In the genomic region with DNA sequence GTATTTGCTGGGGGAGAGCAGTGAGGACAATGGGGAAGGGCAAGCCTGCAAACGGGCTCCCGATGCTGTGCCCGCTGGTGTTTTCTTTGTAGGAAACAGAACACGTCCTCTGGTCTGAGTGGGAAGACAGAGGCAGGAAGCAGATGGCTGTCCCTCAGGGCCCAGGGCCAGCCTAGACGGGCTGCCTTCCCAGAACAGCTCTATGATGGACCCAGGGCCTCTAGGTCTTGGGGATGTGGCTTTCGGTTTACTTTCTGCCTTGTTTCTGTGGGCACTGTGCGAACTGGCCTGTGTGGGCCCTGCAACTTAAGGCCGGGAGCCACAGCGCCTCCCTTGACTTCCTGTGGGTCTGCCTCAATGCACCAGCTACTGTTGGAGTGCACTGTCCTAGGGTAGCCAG, we compare ENCODE assay signal across 9 mouse cellular contexts.
DNase-seq lines count a peak whose midpoint lies in the region; ATAC-seq and TF ChIP-seq lines count a peak whose summit lies in the region.
"Had no signal": no experiment of that assay in that cellular context is flagged by ENCODE, and none has a peak within 500 bp of the region (broad histone marks: within the 10 kb centered on the region; RNA-seq: fewer than 3 reads in every experiment).

No protein-coding gene starts in this region.

- no peak for TF ChIP-seq CTCF in intestine, postnatal 0 days (IDR thresholded peaks at IDR 0.05; ENCODE audit: low read depth)

- no peak overlapping the region for H3K9ac ChIP-seq in intestine, embryonic 14.5 days (ENCODE audit: low read length)
- no peak overlapping the region for H3K9ac ChIP-seq in intestine, postnatal 0 days (ENCODE audit: low read depth, low read length)
- H3K9ac ChIP-seq in kidney, embryonic 14.5 days (ENCODE audit: low read depth, low read length): no peak overlapping the region

- H3K4me2 ChIP-seq in intestine, embryonic 14.5 days (ENCODE audit: low read length): no peak overlapping the region
- no peak overlapping the region for H3K4me2 ChIP-seq in intestine, postnatal 0 days (replicated peaks; ENCODE audit: low read depth)
- H3K4me2 ChIP-seq in kidney, embryonic 14.5 days (replicated peaks; ENCODE audit: low read depth, low read length): no peak overlapping the region

- H3K27me3 ChIP-seq in intestine, embryonic 14.5 days (replicated peaks; ENCODE audit: control insufficient read depth, insufficient read depth, low read length): no peaks in the 10 kb centered on the region
- no peaks in the 10 kb centered on the region; the same call in 1 of the 2 replicates for H3K27me3 ChIP-seq in intestine, postnatal 0 days (replicated peaks; ENCODE audit: control insufficient read depth, insufficient read depth, low read length)
- H3K27me3 ChIP-seq in kidney, embryonic 14.5 days (ENCODE audit: control insufficient read depth, insufficient read depth, low read length): peaks cover 5% of the 10 kb centered on the region; the same call in 1 of the 2 replicates

- DNase-seq in intestine, embryonic 14.5 days (ENCODE audit: low spot score): no peak
- DNase-seq in frontal cortex, postnatal 25 days (ENCODE audit: low spot score in 2 of 2): no peak
- no peak for DNase-seq in thymus, postnatal 25 days
- no peak for DNase-seq in urinary bladder, postnatal 25 days (ENCODE audit: low spot score)

- WGBS in intestine, embryonic 14.5 days: 80% methylated on average over 9 of the region's 9 CpGs
- 73% methylated on average over 9 of the region's 9 CpGs for WGBS in intestine, postnatal 0 days
- 82% methylated on average over 9 of the region's 9 CpGs for WGBS in kidney, embryonic 14.5 days

- 0 out of 2 replicates have a peak, but pooled peaks cover 2% of the 10 kb centered on the region for H3K4me1 ChIP-seq in intestine, embryonic 14.5 days (replicated peaks; ENCODE audit: control insufficient read depth, insufficient read depth, low read length)
- H3K4me1 ChIP-seq in intestine, postnatal 0 days (replicated peaks; ENCODE audit: control insufficient read depth, insufficient read depth, low read length): no peaks in the 10 kb centered on the region
- H3K4me1 ChIP-seq in kidney, embryonic 14.5 days (ENCODE audit: control insufficient read depth, insufficient read depth, low read length): peaks cover 3% of the 10 kb centered on the region; the same call in 1 of the 2 replicates

- ATAC-seq in intestine, embryonic 14.5 days (replicated peaks; ENCODE audit: low FRiP score, low TSS enrichment, low read depth): no peak
- no peak for ATAC-seq in intestine, postnatal 0 days
- peak; percentile 85 for ATAC-seq in common myeloid progenitor, adult 5-6 weeks (replicated peaks; ENCODE audit: low read depth, poor library complexity, severe bottlenecking)
- ATAC-seq in kidney, embryonic 14.5 days (ENCODE audit: low FRiP score, low TSS enrichment): no peak
- ATAC-seq in megakaryocyte progenitor cell, adult 5-6 weeks (replicated peaks; ENCODE audit: poor library complexity): peak; percentile 76

- no peaks in the 10 kb centered on the region for H3K36me3 ChIP-seq in intestine, embryonic 14.5 days (ENCODE audit: control insufficient read depth, insufficient read depth, low read length)
- no peaks in the 10 kb centered on the region for H3K36me3 ChIP-seq in intestine, postnatal 0 days (ENCODE audit: control insufficient read depth, insufficient read depth)
- no peaks in the 10 kb centered on the region for H3K36me3 ChIP-seq in kidney, embryonic 14.5 days (ENCODE audit: control insufficient read depth, insufficient read depth, low read length)

- H3K27ac ChIP-seq in intestine, embryonic 14.5 days (ENCODE audit: low read depth): peak overlapping the region; percentile 27; the same call in 1 of the 2 replicates
- H3K27ac ChIP-seq in intestine, postnatal 0 days (ENCODE audit: low read depth, low read length): no peak overlapping the region
- H3K27ac ChIP-seq in kidney, embryonic 14.5 days (ENCODE audit: low read depth, low read length): peak overlapping the region; percentile 37; the same call in 1 of the 2 replicates
- H3K27ac ChIP-seq: left cerebral cortex, adult 2 months had no signal

- H3K9me3 ChIP-seq in intestine, embryonic 14.5 days (ENCODE audit: control insufficient read depth, low read length): no peaks in the 10 kb centered on the region
- H3K9me3 ChIP-seq in intestine, postnatal 0 days (ENCODE audit: control insufficient read depth): no peaks in the 10 kb centered on the region
- H3K9me3 ChIP-seq in kidney, embryonic 14.5 days (ENCODE audit: control insufficient read depth, low read length): no peaks in the 10 kb centered on the region

- no peak overlapping the region for H3K4me3 ChIP-seq in intestine, embryonic 14.5 days (ENCODE audit: low read depth, low read length)
- H3K4me3 ChIP-seq in intestine, postnatal 0 days (ENCODE audit: low read depth, low read length): no peak overlapping the region
- H3K4me3 ChIP-seq in kidney, embryonic 14.5 days (ENCODE audit: low read length): no peak overlapping the region
- H3K4me3 ChIP-seq: left cerebral cortex, adult 2 months had no signal

Comparison
In these comparisons a context has a peak if more than half of its experiments do, and no peak if none do; other contexts are left out.
1. ATAC-seq: peak in common myeloid progenitor, adult 5-6 weeks (single experiment) and megakaryocyte progenitor cell, adult 5-6 weeks (single experiment); none in intestine, embryonic 14.5 days (single experiment), intestine, postnatal 0 days (single experiment) and kidney, embryonic 14.5 days (single experiment).